Mouse (Mus musculus) C2C12 (cell line): ENCODE measurements around the gene Trim10.

Experiments used
- CTCF ChIP-seq: IDR thresholded peaks from one replicate; pipeline ENCODE4 v1.5.1; 2011; ENCODE audit not compliant: control insufficient read depth, insufficient read depth, insufficient read length
- USF1 ChIP-seq: IDR thresholded peaks from one replicate; pipeline ENCODE4 v1.6.1; 2011; ENCODE audit warnings: low read depth, mild to moderate bottlenecking, control low read depth, moderate library complexity

- TF ChIP-seq CTCF (no peak), USF1 (no peak)
These were observed 30.6 kb downstream of the Trim10 start for GRCm38 (mm10) chr17:36900001-36900400.
